Mouse (Mus musculus): ENCODE data around the gene Gm38655. TPM values are rescaled to one million over a fixed set of nuclear protein-coding genes. Genes with fewer than 3 reads are reported as not detected.

Gm38655 gene
- polyA plus RNA-seq, 1 experiment from 2014 or later = not detected

Other genes with a start within 250 kb of the Gm38655 start
- gene Mapk8ip3, start 238.5 kb downstream of the Gm38655 start, polyA plus RNA-seq (2016; fragmentation: Nextera tagmentation; extraction: Ambion mirVana) = 40.1 and 53.9 TPM in 2 replicates
- 442 and 466 TPM in 2 replicates for gene Jpt2, start 214.8 kb downstream of the Gm38655 start, polyA plus RNA-seq (2016; fragmentation: Nextera tagmentation; extraction: Ambion mirVana)
- 6.8 and 8.5 TPM in 2 replicates for gene Cramp1l, start 159.7 kb downstream of the Gm38655 start, polyA plus RNA-seq (2016; fragmentation: Nextera tagmentation; extraction: Ambion mirVana)
- gene Ift140, start 159.4 kb downstream of the Gm38655 start, polyA plus RNA-seq (2016; fragmentation: Nextera tagmentation; extraction: Ambion mirVana) = 27.0 and 34.9 TPM in 2 replicates
- 10.7 and 12.7 TPM in 2 replicates for gene Tmem204, start 91.9 kb downstream of the Gm38655 start, polyA plus RNA-seq (2016; fragmentation: Nextera tagmentation; extraction: Ambion mirVana)
- 51.2 and 51.5 TPM in 2 replicates for gene Telo2, start 59.5 kb downstream of the Gm38655 start, polyA plus RNA-seq (2016; fragmentation: Nextera tagmentation; extraction: Ambion mirVana)
- not detected in 2 replicates for gene Ptx4, start 54.7 kb downstream of the Gm38655 start, polyA plus RNA-seq (2016; fragmentation: Nextera tagmentation; extraction: Ambion mirVana)
- gene Clcn7, start 42.1 kb downstream of the Gm38655 start, polyA plus RNA-seq (2016; fragmentation: Nextera tagmentation; extraction: Ambion mirVana) = 23.1 and 26.4 TPM in 2 replicates
- not detected in 2 replicates for gene Ccdc154, start 13.0 kb downstream of the Gm38655 start, polyA plus RNA-seq (2016; fragmentation: Nextera tagmentation; extraction: Ambion mirVana)
- 37.3 and 37.7 TPM in 2 replicates for gene BC003965, start 9.1 kb upstream of the Gm38655 start, polyA plus RNA-seq (2016; fragmentation: Nextera tagmentation; extraction: Ambion mirVana)
- 8.4 and 9.7 TPM in 2 replicates for gene Unkl, start 12.9 kb upstream of the Gm38655 start, polyA plus RNA-seq (2016; fragmentation: Nextera tagmentation; extraction: Ambion mirVana)
- gene Gnptg, start 64.7 kb upstream of the Gm38655 start, polyA plus RNA-seq (2016; fragmentation: Nextera tagmentation; extraction: Ambion mirVana) = 67.0 and 75.3 TPM in 2 replicates
- 74.6 and 80.4 TPM in 2 replicates for gene Tsr3, start 64.7 kb upstream of the Gm38655 start, polyA plus RNA-seq (2016; fragmentation: Nextera tagmentation; extraction: Ambion mirVana)
- 2.3 and 2.4 TPM in 2 replicates for gene Baiap3, start 80.9 kb upstream of the Gm38655 start, polyA plus RNA-seq (2016; fragmentation: Nextera tagmentation; extraction: Ambion mirVana)
- gene Ube2i, start 99.2 kb upstream of the Gm38655 start, polyA plus RNA-seq (2016; fragmentation: Nextera tagmentation; extraction: Ambion mirVana) = 879 and 915 TPM in 2 replicates
- gene Prss34, start 122.9 kb upstream of the Gm38655 start, polyA plus RNA-seq (2016; fragmentation: Nextera tagmentation; extraction: Ambion mirVana) = not detected in 2 replicates
- not detected in 2 replicates for gene Prss28, start 133.2 kb upstream of the Gm38655 start, polyA plus RNA-seq (2016; fragmentation: Nextera tagmentation; extraction: Ambion mirVana)
- gene Prss29, start 143.2 kb upstream of the Gm38655 start, polyA plus RNA-seq (2016; fragmentation: Nextera tagmentation; extraction: Ambion mirVana) = not detected in 2 replicates
- not detected in 2 replicates for gene Tpsab1, start 170.1 kb upstream of the Gm38655 start, polyA plus RNA-seq (2016; fragmentation: Nextera tagmentation; extraction: Ambion mirVana)
- not detected in 2 replicates for gene Tpsb2, start 190.8 kb upstream of the Gm38655 start, polyA plus RNA-seq (2016; fragmentation: Nextera tagmentation; extraction: Ambion mirVana)
- gene Tpsg1, start 193.8 kb upstream of the Gm38655 start, polyA plus RNA-seq (2016; fragmentation: Nextera tagmentation; extraction: Ambion mirVana) = not detected in 2 replicates

Measured in midbrain, embryonic 10.5 days (tissue).